Mouse (Mus musculus): Measurements from ENCODE around the gene Slc26a1. TPM values are rescaled to one million over a fixed set of nuclear protein-coding genes. Genes with fewer than 3 reads are reported as not detected.

Gene Slc26a1
- polyA plus RNA-seq, 1 experiment from 2014 or later: 33.4 TPM

DNA sequence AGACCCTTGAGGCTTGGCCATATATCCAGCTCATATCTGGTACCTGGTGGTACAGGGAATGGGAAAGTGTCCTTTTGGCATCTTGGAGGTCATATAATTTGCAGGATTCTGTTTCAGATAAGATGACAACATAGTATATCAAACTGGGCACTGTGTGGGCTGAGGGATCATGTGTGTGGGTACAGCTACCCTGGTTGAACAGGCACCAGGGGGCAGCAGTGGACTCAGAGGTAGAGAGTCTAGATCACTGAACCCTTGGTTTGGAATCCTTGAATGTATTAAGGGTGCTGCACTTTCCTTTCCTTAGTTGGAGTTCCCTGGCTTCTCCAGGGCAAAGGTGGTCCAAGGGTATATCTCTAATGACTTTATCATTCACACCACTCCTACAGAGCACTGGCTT lies 4.6 kb downstream of the Slc26a1 start:
- peaks cover 22% of the 10 kb centered on the region for H3K4me1 ChIP-seq (ENCODE audit: insufficient read depth)
- ATAC-seq (no peak), DNase-seq (peak; percentile 82)
- H3K27me3 ChIP-seq (ENCODE audit: insufficient read depth, low read length): no peaks in the 10 kb centered on the region
- peaks cover 25% of the 10 kb centered on the region for H3K36me3 ChIP-seq (replicated peaks; ENCODE audit: insufficient read depth, low read length)
- no peaks in the 10 kb centered on the region for H3K9me3 ChIP-seq (ENCODE audit: low read length)
- H3K4me2 ChIP-seq (ENCODE audit: low read depth, low read length): no peak overlapping the region
- no peak overlapping the region for H3K9ac ChIP-seq (replicated peaks)
- no peak overlapping the region for H3K4me3 ChIP-seq (ENCODE audit: low read depth, low read length)
- TF ChIP-seq EP300 (IDR thresholded peaks at IDR 0.05; ENCODE audit: low read depth) (no peak), CTCF (IDR thresholded peaks at IDR 0.05; ENCODE audit: low read depth) (peak; percentile 81)
- H3K27ac ChIP-seq (ENCODE audit: low read depth): peak overlapping the region; percentile 55; the same call in 1 of the 2 replicates

DNA sequence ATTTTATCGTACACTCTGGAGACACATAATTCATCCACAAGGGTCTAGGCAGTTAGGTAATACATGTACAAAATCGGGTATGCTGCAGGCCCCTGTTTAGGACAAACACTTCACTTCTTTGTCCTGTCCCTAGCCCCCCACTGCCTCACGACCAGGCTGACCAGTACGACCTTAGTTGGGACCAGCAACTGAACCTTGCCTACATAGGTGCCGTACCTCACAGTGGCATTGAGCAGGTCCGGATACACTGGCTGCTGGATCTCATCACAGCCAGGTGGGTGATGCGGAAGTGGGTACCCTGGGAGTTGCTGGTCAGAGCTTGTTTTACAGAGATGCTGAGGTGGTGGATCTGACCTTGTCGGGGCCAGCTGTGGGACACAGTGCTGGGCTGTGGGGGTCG lies 5.4 kb downstream of the Slc26a1 start:
- Histone ChIP-seq H3K27ac (ENCODE audit: low read depth) (peak overlapping the region; percentile 94), H3K4me1 (ENCODE audit: insufficient read depth) (peaks cover 17% of the 10 kb centered on the region), H3K36me3 (replicated peaks; ENCODE audit: insufficient read depth, low read length) (peaks cover 25% of the 10 kb centered on the region), H3K27me3 (ENCODE audit: insufficient read depth, low read length) (no peaks in the 10 kb centered on the region), H3K9ac (replicated peaks) (peak overlapping the region; percentile 81), H3K9me3 (ENCODE audit: low read length) (no peaks in the 10 kb centered on the region), H3K4me2 (ENCODE audit: low read depth, low read length) (peak overlapping the region; percentile 92), H3K4me3 (ENCODE audit: low read depth, low read length) (peak overlapping the region; percentile 56)
- WGBS (ENCODE audit: insufficient replicate concordance): 61% methylated on average over 9 of the region's 9 CpGs
- DNase-seq (no peak), ATAC-seq (no peak)
- TF ChIP-seq EP300 (IDR thresholded peaks at IDR 0.05; ENCODE audit: low read depth) (no peak), CTCF (IDR thresholded peaks at IDR 0.05; ENCODE audit: low read depth) (no peak)

DNA sequence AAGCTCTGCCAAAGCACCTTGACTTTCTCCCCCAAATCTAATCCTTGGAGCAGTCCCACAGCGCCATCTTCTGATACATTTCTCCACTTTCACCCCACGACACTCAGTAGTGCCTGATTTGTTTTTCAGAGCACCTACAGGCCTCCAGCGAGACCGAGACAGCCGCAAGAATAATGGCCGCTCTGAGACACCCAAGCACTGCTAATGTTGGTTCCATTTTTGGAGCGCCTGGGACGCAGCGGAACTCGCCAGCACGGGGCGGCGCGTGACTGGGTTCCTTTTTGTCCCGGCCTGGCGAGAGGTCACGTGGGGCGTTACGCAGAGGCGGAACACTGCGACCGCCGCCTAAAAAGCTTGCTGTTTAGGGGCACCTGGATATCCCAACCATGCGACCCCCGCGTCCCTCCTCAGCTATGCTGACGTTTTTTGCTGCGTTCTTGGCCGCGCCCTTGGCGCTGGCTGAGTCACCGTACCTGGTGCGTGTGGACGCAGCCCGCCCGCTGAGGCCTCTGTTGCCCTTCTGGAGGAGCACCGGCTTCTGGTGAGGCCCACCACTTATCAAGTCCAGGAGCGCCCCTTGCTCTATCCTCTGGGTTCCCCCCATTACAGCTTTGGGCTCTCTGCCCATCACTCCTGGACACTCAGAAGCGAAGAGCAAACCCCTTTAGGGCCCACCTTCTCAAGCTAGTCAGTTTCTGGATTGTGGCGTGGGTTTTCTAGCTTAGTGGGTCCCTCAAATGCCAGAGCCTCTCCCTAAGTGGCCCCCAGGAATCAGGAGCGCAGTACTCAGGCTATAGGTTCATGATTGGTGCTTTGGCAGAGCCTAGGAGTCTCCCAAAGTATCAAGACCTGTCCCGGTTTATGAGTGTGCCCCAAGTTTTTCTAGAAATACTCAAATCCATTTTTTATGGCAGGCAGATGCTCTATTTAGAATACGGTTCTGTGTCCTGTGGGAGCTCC lies 6.1 kb downstream of the Slc26a1 start, which contains the start of gene Dgkq:
Gene Dgkq (minus strand): TSS at position 696 of the 960 bp plus-strand sequence.
- H3K4me3 ChIP-seq (ENCODE audit: low read depth, low read length): peak within 1 kb of the TSS; percentile 56
- WGBS (ENCODE audit: insufficient replicate concordance): 5% methylated on average over 41 of the region's 43 CpGs
- H3K9ac ChIP-seq (replicated peaks): peak within 1 kb of the TSS; percentile 81
- peaks cover 25% of the 10 kb centered on the region for H3K36me3 ChIP-seq (replicated peaks; ENCODE audit: insufficient read depth, low read length)
- peak; percentile 88 for DNase-seq
- no peaks in the 10 kb centered on the region for H3K27me3 ChIP-seq (ENCODE audit: insufficient read depth, low read length)
- H3K9me3 ChIP-seq (ENCODE audit: low read length): no peaks in the 10 kb centered on the region
- peak; percentile 80 for ATAC-seq
- peak within 1 kb of the TSS; percentile 92 for H3K4me2 ChIP-seq (ENCODE audit: low read depth, low read length)
- H3K27ac ChIP-seq (ENCODE audit: low read depth): peak within 1 kb of the TSS; percentile 94
- peaks cover 17% of the 10 kb centered on the region for H3K4me1 ChIP-seq (ENCODE audit: insufficient read depth)
- TF ChIP-seq EP300 (IDR thresholded peaks at IDR 0.05; ENCODE audit: low read depth) (no peak; the same call in 1 of the 2 replicates), CTCF (IDR thresholded peaks at IDR 0.05; ENCODE audit: low read depth) (peak; percentile 85)

DNA sequence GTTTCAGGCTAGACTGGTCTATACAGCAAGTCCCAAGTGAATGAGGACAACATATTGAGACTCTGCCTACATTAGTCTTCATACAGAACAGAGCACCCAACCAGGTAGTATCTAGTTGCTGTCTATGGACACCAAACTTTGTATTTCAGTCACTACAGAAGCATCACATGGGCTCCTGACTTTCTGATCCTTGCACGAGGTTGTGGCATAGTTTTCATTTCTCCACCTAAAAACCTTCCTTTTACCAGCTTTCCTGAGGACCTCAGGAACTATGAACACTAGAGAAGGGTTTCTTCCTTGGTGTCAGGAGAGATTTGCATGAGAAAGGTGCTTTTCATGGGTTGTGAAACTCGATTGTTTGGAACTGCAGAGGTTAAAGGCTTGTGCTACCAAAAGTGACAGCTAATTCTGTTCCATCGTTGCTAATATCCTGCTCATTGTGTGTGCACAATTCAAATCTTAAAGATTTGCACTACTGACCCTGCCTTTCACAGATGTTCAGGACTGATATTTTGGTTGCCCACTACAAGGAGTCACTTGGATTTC lies 6.9 kb downstream of the Slc26a1 start:
- ATAC-seq (peak; percentile 3; the same call in 1 of the 2 replicates), DNase-seq (no peak)
- H3K27me3 ChIP-seq (ENCODE audit: insufficient read depth, low read length): no peaks in the 10 kb centered on the region
- H3K36me3 ChIP-seq (replicated peaks; ENCODE audit: insufficient read depth, low read length): peaks cover 22% of the 10 kb centered on the region
- H3K9me3 ChIP-seq (ENCODE audit: low read length): no peaks in the 10 kb centered on the region
- peak overlapping the region; percentile 56 for H3K4me3 ChIP-seq (ENCODE audit: low read depth, low read length)
- WGBS (ENCODE audit: insufficient replicate concordance): 10% methylated on average over 3 of the region's 3 CpGs
- H3K27ac ChIP-seq (ENCODE audit: low read depth): peak overlapping the region; percentile 94
- H3K4me1 ChIP-seq (ENCODE audit: insufficient read depth): peaks cover 14% of the 10 kb centered on the region
- H3K4me2 ChIP-seq (ENCODE audit: low read depth, low read length): peak overlapping the region; percentile 92
- TF ChIP-seq CTCF (IDR thresholded peaks at IDR 0.05; ENCODE audit: low read depth) (no peak), EP300 (IDR thresholded peaks at IDR 0.05; ENCODE audit: low read depth) (no peak)
- H3K9ac ChIP-seq (replicated peaks): peak overlapping the region; percentile 81

DNA sequence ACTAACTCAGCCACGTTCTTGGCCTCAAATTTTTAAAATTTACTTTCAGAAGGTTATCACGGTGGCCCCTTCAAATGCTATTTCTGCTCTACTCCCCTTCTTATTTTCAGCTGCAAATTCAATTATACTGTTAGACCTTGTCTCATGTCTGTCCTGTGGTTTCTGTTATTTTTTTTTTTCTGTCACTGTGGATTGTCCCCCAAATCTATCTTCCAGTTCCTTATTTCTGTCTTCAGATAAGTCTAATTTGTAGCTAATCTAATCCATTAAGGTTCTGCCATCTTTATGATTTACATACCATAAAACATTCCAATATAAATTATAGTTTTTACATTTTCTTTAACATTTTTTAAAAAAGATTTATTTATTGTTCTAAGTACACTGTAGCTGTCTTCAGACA lies 8.0 kb downstream of the Slc26a1 start:
- no peaks in the 10 kb centered on the region for H3K27me3 ChIP-seq (ENCODE audit: insufficient read depth, low read length)
- 60% methylated on average over 2 of the region's 2 CpGs for WGBS (ENCODE audit: insufficient replicate concordance)
- no peak overlapping the region for H3K4me3 ChIP-seq (ENCODE audit: low read depth, low read length)
- DNase-seq: no peak
- no peak overlapping the region for H3K4me2 ChIP-seq (ENCODE audit: low read depth, low read length)
- peaks cover 11% of the 10 kb centered on the region for H3K36me3 ChIP-seq (replicated peaks; ENCODE audit: insufficient read depth, low read length)
- H3K27ac ChIP-seq (ENCODE audit: low read depth): no peak overlapping the region
- no peak for TF ChIP-seq EP300 (IDR thresholded peaks at IDR 0.05; ENCODE audit: low read depth)
- no peak for TF ChIP-seq CTCF (IDR thresholded peaks at IDR 0.05; ENCODE audit: low read depth)
- H3K9ac ChIP-seq (replicated peaks): no peak overlapping the region
- no peaks in the 10 kb centered on the region for H3K9me3 ChIP-seq (ENCODE audit: low read length)
- ATAC-seq: no peak
- peaks cover 9% of the 10 kb centered on the region for H3K4me1 ChIP-seq (ENCODE audit: insufficient read depth)

DNA sequence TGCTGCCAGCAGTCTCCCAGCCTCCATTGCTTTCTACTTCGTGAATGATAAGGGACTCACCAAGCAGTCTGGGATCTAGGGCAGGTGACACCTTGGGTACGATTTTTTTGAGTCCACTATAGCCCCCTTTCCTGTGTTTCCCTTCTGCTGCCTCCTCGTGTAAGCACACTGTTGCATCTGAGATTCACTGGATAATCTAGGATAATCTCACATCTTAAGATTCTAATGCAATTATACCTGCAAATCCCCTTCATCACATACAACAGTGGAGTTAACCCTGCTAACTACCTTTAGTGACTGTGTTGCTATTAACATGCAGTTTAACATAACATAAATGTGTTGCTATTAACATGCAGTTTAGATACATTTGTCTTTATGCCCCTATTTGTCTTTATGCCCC lies 10.3 kb downstream of the Slc26a1 start:
- 42% methylated on average over 3 of the region's 3 CpGs for WGBS (ENCODE audit: insufficient replicate concordance)
- no peak for DNase-seq
- Histone ChIP-seq H3K4me3 (ENCODE audit: low read depth, low read length) (no peak overlapping the region), H3K4me2 (ENCODE audit: low read depth, low read length) (no peak overlapping the region), H3K9me3 (ENCODE audit: low read length) (no peaks in the 10 kb centered on the region), H3K36me3 (replicated peaks; ENCODE audit: insufficient read depth, low read length) (no peaks in the 10 kb centered on the region), H3K27ac (ENCODE audit: low read depth) (no peak overlapping the region), H3K4me1 (ENCODE audit: insufficient read depth) (peaks cover 14% of the 10 kb centered on the region), H3K27me3 (ENCODE audit: insufficient read depth, low read length) (no peaks in the 10 kb centered on the region), H3K9ac (replicated peaks) (no peak overlapping the region)
- ATAC-seq: no peak
- no peak for TF ChIP-seq CTCF (IDR thresholded peaks at IDR 0.05; ENCODE audit: low read depth)
- TF ChIP-seq EP300 (IDR thresholded peaks at IDR 0.05; ENCODE audit: low read depth): no peak

Measured in liver, postnatal 0 days (tissue).